Mouse (Mus musculus) erythroblast, embryonic 14.5 days (primary cell): Measurements from ENCODE around the gene Rab3a. TPM values are rescaled to one million over a fixed set of nuclear protein-coding genes. Genes with fewer than 3 reads are reported as not detected.

Experiments used
- H3K27me3 ChIP-seq: 2 replicates; pipeline ENCODE4 v1.6.1; 2012; ENCODE audit warnings: inconsistent platforms; ENCODE audit not compliant: control insufficient read depth
- H3K36me3 ChIP-seq: 2 replicates; pipeline ENCODE4 v1.6.1; 2012; ENCODE audit warnings: mild to moderate bottlenecking, inconsistent platforms; ENCODE audit not compliant: control insufficient read depth
- H3K4me1 ChIP-seq: 2 replicates; pipeline ENCODE4 v1.6.1; 2012; ENCODE audit warnings: inconsistent platforms; ENCODE audit not compliant: control insufficient read depth
- H3K4me3 ChIP-seq: replicated peaks from 2 replicates; pipeline ENCODE3; 2012; ENCODE audit warnings: moderate library complexity, mild to moderate bottlenecking, inconsistent platforms
- H3K9me3 ChIP-seq: 2 replicates; pipeline ENCODE4 v1.6.1; 2012; ENCODE audit warnings: low read length, inconsistent platforms, mixed read lengths; ENCODE audit not compliant: control insufficient read depth
- GATA1 ChIP-seq: IDR thresholded peaks from 2 replicates; pipeline ENCODE4 v1.6.1; 2012; ENCODE audit warnings: low read length, inconsistent platforms, mixed read lengths
- TAL1 ChIP-seq: IDR thresholded peaks from 3 replicates; pipeline ENCODE4 v1.6.1; 2012; ENCODE audit warnings: low read length, inconsistent platforms, mixed read lengths
- polyA plus RNA-seq: library from polyadenylated mRNA; stranded (reverse); fragments of >175 nt; gene quantifications from 2 replicates; pipeline ENCODE4 v1.2.3, GENCODE M21; 2012

The Rab3a gene
- polyA plus RNA-seq, 1 experiment: 0.30 TPM

- TF ChIP-seq GATA1: no peak
- TF ChIP-seq TAL1: no peak
- H3K27me3 ChIP-seq: peaks cover 74% of the 10 kb centered on the region
Measured at GRCm38 (mm10) chr8:70747211-70747890, 7.1 kb upstream of the Rab3a start.

DNA sequence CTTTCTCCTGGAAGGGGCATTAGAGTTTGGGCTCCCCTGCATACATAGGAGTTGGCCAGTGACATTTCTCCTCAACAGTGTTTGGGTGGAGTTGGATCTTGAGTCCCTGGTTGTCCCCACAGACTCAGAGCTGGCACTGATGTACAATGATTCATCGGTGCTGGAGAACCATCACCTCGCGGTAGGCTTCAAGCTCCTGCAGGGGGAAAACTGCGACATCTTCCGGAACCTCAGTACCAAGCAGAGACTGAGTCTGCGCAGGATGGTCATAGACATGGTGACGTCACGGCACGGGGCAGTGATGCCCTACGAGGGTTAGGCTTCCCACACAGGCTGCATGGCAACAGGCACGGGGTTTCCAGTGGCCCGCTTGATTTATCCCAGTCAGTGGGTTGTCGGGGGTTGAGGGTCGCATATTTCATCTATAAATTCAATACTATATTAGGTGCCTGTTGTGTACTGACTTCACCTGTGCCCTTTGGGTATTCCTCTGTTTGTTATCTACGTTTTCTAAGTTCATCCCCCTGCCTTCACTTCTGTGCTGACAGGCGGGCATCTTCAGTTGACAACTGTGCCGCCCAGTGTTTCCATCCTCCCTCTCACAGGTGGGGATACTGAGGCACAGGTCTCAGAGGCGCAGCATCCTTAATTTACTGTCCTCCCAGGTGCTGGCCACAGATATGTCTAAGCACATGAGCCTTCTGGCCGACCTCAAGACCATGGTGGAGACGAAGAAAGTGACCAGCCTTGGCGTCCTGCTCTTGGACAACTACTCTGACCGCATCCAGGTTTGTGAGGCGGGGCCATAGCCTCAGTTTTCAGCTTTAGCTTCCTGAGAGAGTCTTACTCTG is 6.0 kb upstream of the Rab3a start:
- Histone ChIP-seq H3K27me3 (peaks cover 62% of the 10 kb centered on the region), H3K4me1 (peaks cover 18% of the 10 kb centered on the region), H3K9me3 (no peaks in the 10 kb centered on the region; the same call in 1 of the 2 replicates), H3K4me3 (no peak overlapping the region), H3K36me3 (peaks cover 2% of the 10 kb centered on the region; the same call in 1 of the 2 replicates)
- no peak for TF ChIP-seq TAL1
- no peak for TF ChIP-seq GATA1

More at GRCm38 (mm10) chr8:70747211-70747890, 7.1 kb upstream of the Rab3a start:
- peaks cover 8% of the 10 kb centered on the region for H3K4me1 ChIP-seq
- H3K36me3 ChIP-seq: peaks cover 2% of the 10 kb centered on the region; the same call in 1 of the 2 replicates
- no peak overlapping the region for H3K4me3 ChIP-seq
- no peaks in the 10 kb centered on the region; the same call in 1 of the 2 replicates for H3K9me3 ChIP-seq

- H3K36me3 ChIP-seq: peaks cover 2% of the 10 kb centered on the region; the same call in 1 of the 2 replicates
- H3K27me3 ChIP-seq: peaks cover 55% of the 10 kb centered on the region
- TF ChIP-seq TAL1 (no peak), GATA1 (no peak)
- no peak overlapping the region for H3K4me3 ChIP-seq
- H3K9me3 ChIP-seq: no peaks in the 10 kb centered on the region; the same call in 1 of the 2 replicates
- H3K4me1 ChIP-seq: peaks cover 25% of the 10 kb centered on the region
Measured at GRCm38 (mm10) chr8:70749097-70749674, 5.3 kb upstream of the Rab3a start.

- peaks cover 45% of the 10 kb centered on the region for H3K27me3 ChIP-seq
- H3K9me3 ChIP-seq: no peaks in the 10 kb centered on the region
- no peak overlapping the region for H3K4me3 ChIP-seq
- peaks cover 2% of the 10 kb centered on the region; the same call in 1 of the 2 replicates for H3K36me3 ChIP-seq
- peaks cover 32% of the 10 kb centered on the region for H3K4me1 ChIP-seq
- TF ChIP-seq TAL1: no peak
- TF ChIP-seq GATA1: no peak
Measured at GRCm38 (mm10) chr8:70750128-70750680, 4.3 kb upstream of the Rab3a start.

- TF ChIP-seq TAL1 (no peak), GATA1 (no peak)
- H3K4me1 ChIP-seq: peaks cover 49% of the 10 kb centered on the region
- H3K4me3 ChIP-seq: no peak overlapping the region
- H3K36me3 ChIP-seq: peaks cover 16% of the 10 kb centered on the region
- no peaks in the 10 kb centered on the region for H3K9me3 ChIP-seq
- peaks cover 25% of the 10 kb centered on the region for H3K27me3 ChIP-seq
Measured at GRCm38 (mm10) chr8:70752000-70752764, 2.3 kb upstream of the Rab3a start.

- Histone ChIP-seq H3K4me1 (peaks cover 57% of the 10 kb centered on the region), H3K4me3 (peak overlapping the region; percentile 25), H3K9me3 (no peaks in the 10 kb centered on the region), H3K36me3 (peaks cover 24% of the 10 kb centered on the region), H3K27me3 (peaks cover 16% of the 10 kb centered on the region)
- TF ChIP-seq TAL1 (no peak), GATA1 (no peak)
Measured at GRCm38 (mm10) chr8:70753151-70753550, 1.3 kb upstream of the Rab3a start.

GRCm38 (mm10) chr8:70754871-70755660 is 587 bp downstream of the Rab3a start:
- TF ChIP-seq GATA1: no peak
- TF ChIP-seq TAL1: no peak
- H3K4me3 ChIP-seq: peak overlapping the region; percentile 71
- no peaks in the 10 kb centered on the region for H3K9me3 ChIP-seq
- peaks cover 39% of the 10 kb centered on the region for H3K36me3 ChIP-seq
- H3K27me3 ChIP-seq: 0 out of 2 replicates have a peak, but pooled peaks cover under 1% of the 10 kb centered on the region
- H3K4me1 ChIP-seq: peaks cover 75% of the 10 kb centered on the region
